Mouse (Mus musculus): ENCODE measurements around the gene Ice2.

- TF ChIP-seq CTCF (IDR thresholded peaks at IDR 0.05; ENCODE audit: low read depth, low read length) (no peak), GATA1 (IDR thresholded peaks at IDR 0.05; ENCODE audit: borderline replicate concordance, low read length) (no peak), POLR2AphosphoS5 (IDR thresholded peaks at IDR 0.05; ENCODE audit: insufficient replicate concordance, low read depth, low read length) (no peak)
Measured at GRCm38 (mm10) chr9:69387296-69387695, 10.4 kb upstream of the Ice2 start.
